Mouse (Mus musculus): ENCODE results near the gene Cubn.

GRCm38 (mm10) chr2:13496087-13496486, 4.5 kb upstream of the Cubn start:
- no peak for TF ChIP-seq POLR2AphosphoS2 (IDR thresholded peaks at IDR 0.05; ENCODE audit: insufficient read length, low read depth)
- no peak for TF ChIP-seq POLR2A (IDR thresholded peaks at IDR 0.05; ENCODE audit: insufficient read length, low read depth)
- TF ChIP-seq MAX (IDR thresholded peaks at IDR 0.05; ENCODE audit: low read depth) = no peak
- TF ChIP-seq TCF12 (IDR thresholded peaks at IDR 0.05; ENCODE audit: insufficient read depth, poor library complexity, severe bottlenecking) = no peak
- no peak for TF ChIP-seq SRF (IDR thresholded peaks at IDR 0.05; ENCODE audit: control insufficient read depth, insufficient read length, low read depth)
- TF ChIP-seq USF1 (IDR thresholded peaks at IDR 0.05; ENCODE audit: low read depth) = no peak
